Mouse (Mus musculus) retina, embryonic 14.5 days (tissue): ENCODE results near the gene Cog1.

ENCODE experiments used
- DNase-seq: peaks from one replicate; pipeline ENCODE4 v3.0.0-alpha.2; 2015; ENCODE audit warnings: low spot score

The Cog1 gene

DNA sequence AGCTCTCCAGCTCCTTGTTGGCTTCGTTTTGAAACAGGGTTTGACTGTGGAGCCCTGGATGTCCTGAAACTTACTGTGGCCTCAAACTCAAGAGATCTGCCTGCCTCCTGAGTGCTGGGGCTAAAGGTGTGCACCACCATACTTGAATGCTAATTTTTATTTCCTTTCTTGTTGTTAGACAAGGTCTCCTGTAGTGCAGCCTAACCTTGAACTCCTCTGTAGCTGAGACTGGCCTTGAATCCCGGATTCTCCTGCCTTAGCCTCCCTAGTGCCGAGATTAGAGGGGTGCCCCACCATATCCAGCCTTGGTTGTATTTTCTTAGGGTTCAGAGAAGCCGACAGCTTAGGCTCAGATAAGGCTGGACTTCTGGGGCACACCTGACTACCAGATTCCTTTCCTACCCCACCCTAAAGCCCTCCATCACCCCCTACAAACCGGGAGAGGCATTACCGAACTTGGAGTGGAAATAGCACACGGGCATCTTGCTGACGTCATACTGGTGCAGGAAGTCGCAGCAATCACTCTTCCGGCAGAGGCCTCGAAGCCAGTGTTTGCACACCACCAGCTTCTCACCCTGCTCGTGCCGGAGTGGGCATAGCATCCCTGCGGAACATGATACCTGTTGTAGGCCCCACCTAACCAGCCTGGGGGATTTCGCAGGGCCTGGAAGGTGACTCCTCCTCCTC, 57.1 kb downstream of the Cog1 start:
- no peak for DNase-seq

DNA sequence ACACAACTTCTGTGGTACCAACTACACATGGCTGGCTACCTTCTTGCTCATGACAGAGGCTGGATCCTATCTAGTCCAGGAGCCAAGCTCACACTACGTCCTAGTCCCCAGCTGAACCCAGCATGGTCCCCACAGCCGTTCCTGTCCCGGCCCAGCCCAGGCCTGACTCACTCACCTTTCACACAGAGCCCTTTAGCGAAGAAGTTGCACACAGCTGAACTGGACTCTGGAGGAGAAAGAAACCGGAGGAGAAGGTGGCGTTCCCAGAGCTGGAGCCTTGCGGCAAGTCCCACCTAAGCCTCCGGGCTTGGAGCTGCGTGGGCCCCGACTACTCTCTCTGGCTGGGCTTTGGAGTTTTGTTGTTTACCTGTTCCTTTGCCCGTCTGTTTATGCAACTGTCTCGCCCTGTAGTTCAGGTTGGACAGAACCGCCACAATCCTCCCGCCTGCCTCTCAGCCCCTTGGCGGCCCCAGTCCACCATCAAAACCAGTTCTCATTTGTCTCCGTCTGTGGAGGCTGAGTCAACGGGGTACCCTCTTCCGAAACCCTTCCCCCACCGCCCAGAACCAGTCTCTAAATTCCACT, 59.8 kb downstream of the Cog1 start:
- DNase-seq: no peak

DNA sequence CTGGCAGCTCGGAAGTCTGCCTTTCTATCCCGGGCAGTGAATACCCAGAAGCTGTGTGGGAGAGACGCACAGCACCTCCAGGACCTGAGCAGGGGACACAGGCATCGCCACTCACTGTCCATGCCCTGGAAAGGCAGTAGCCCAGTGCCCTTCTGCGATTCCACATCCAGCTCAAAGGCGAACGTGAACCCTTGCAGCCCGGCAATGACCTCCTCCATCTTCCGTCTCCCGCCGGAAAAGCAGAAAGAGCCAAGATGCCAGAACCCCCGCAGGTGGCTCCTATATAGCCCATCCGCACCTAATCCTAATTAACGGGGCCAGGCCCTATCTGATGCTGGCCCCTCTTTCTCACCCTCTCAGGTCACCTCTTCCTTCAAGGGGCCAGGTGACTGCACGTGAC, 60.3 kb downstream of the Cog1 start:
- peak; percentile 24 for DNase-seq

DNA sequence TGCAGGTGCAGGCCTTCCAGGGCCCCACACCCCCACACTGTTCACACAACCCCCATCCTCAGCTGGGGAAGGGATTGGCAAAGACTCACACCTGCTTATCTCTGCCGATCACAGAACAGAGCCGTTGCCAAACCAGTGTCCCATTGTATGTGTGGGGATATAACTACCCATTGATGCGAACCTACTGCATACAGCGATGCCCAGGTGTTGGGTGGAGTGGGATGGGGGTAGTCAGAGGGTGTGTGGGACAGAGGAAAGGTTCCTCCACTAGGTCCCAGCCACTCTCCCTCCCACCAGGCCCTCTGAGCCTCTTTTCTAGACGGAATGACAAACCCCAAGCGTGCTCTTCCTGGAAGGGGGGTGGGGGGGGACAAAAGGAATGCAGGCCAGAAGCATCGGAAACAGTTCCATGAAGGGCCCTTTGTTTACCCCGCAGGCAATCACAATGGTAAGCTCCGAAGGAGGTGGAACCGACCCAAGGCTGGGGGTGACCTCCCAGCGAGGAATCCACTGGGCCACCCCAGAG, 60.8 kb downstream of the Cog1 start, which contains the start of gene Cpsf4l:
Cpsf4l (minus strand) TSS at position 287 of the 526 bp plus-strand sequence.
- peak; percentile 77 for DNase-seq

- peak; percentile 68 for DNase-seq
Observed at GRCm38 (mm10) chr11:113710257-113710777, 61.3 kb downstream of the Cog1 start.

DNA sequence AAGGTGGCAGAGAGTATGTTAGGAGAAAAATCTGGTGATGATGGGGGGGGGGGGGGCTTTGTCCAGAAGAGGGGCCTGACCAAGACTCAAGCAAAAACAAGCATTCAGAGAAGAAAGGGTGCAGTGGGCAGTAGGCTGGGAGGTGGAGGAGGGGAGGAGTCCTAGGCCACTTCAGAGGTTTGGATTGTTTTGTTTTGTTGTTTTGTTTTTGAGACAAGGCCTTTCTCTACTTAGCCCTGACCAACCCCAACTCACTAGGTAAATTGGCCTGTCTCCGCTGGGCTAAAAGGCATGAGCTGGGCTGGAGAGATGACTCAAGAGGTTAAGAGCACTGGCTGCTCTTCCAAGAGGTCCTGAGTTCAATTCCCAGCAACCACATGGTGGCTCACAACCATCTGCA, 62.1 kb downstream of the Cog1 start:
- no peak for DNase-seq

GRCm38 (mm10) chr11:113715078-113715674, 66.2 kb downstream of the Cog1 start:
- peak; percentile 49 for DNase-seq

DNA sequence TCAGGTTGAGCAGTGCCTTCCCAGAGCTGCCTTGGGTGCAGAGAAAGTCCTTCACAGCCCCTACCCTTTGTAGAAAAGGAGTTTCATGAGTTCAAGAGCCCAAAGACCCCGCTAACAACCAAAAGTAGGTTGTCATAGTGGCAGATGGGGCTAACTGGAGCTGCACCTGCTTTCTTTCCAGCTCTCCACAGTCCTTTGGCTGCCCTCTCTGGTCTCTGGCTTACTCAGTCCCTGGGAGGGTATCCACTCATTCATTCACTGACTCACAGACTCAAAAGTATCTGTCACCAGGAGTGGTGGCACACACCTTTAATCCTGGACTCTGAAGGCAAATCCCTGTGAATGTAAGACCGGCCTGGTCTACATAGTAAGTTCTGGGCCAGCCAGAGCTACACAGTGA, 67.2 kb downstream of the Cog1 start:
- DNase-seq: no peak
